Mouse (Mus musculus): ENCODE results near the gene Tmem38a. TPM values are rescaled to one million over a fixed set of nuclear protein-coding genes. Genes with fewer than 3 reads are reported as not detected.

Gene Tmem38a
- total RNA-seq (2014; rRNA removed) = 2.6 and 2.7 TPM in 2 replicates
- 3.0 and 3.5 TPM in 2 replicates for polyA plus RNA-seq (2012; rRNA removed)

GRCm38 (mm10) chr8:72571611-72572473 is at the start of gene Tmem38a:
TSS of gene Tmem38a (plus strand) at chr8:72572055.
- peak within 1 kb of the TSS; percentile 90 for H3K27ac ChIP-seq (replicated peaks; ENCODE audit: insufficient read depth, low read depth, low read length)
- peaks cover 4% of the 10 kb centered on the region; the same call in 1 of the 2 replicates for H3K79me2 ChIP-seq (ENCODE audit: control insufficient read depth, insufficient read depth, low read length)
- H3K4me1 ChIP-seq (ENCODE audit: control insufficient read depth, insufficient read depth, low read length) = peaks cover 13% of the 10 kb centered on the region; the same call in 1 of the 2 replicates
- H3K4me3 ChIP-seq (ENCODE audit: insufficient read depth, low read depth, low read length) = peak within 1 kb of the TSS; percentile 63
- H3K27me3 ChIP-seq (ENCODE audit: control insufficient read depth, insufficient read depth, low read length) = no peaks in the 10 kb centered on the region
- H3K9ac ChIP-seq (ENCODE audit: low read depth, low read length) = peak within 1 kb of the TSS; percentile 69
- TF ChIP-seq CTCF (IDR thresholded peaks at IDR 0.05; ENCODE audit: low read depth, low read length) = no peak
- TF ChIP-seq POLR2A (IDR thresholded peaks at IDR 0.05; ENCODE audit: extremely low read depth, insufficient read depth, low read length) = 0 out of 2 replicates have a peak, but pooled peaks have one; percentile 21
- peaks cover 18% of the 10 kb centered on the region for H3K36me3 ChIP-seq (ENCODE audit: control insufficient read depth, insufficient read depth, low read length)
- no peak for DNase-seq (ENCODE audit: extremely low read depth, low read depth, low spot score)
- WGBS = under 1% methylated on average over 45 of the region's 45 CpGs

GRCm38 (mm10) chr8:72532103-72532502 is 39.8 kb upstream of the Tmem38a start:
- peaks cover 6% of the 10 kb centered on the region; the same call in 1 of the 2 replicates for H3K4me1 ChIP-seq (ENCODE audit: control insufficient read depth, insufficient read depth, low read length)
- H3K79me2 ChIP-seq (ENCODE audit: control insufficient read depth, insufficient read depth, low read length) = peaks cover 51% of the 10 kb centered on the region
- H3K9ac ChIP-seq (ENCODE audit: low read depth, low read length) = no peak overlapping the region
- no peak overlapping the region for H3K27ac ChIP-seq (replicated peaks; ENCODE audit: insufficient read depth, low read depth, low read length)
- H3K27me3 ChIP-seq (ENCODE audit: control insufficient read depth, insufficient read depth, low read length) = no peaks in the 10 kb centered on the region
- no peaks in the 10 kb centered on the region for H3K36me3 ChIP-seq (ENCODE audit: control insufficient read depth, insufficient read depth, low read length)
- WGBS = 98% methylated on average over 1 of the region's 1 CpGs
- TF ChIP-seq POLR2A (IDR thresholded peaks at IDR 0.05; ENCODE audit: extremely low read depth, insufficient read depth, low read length) (no peak), CTCF (IDR thresholded peaks at IDR 0.05; ENCODE audit: low read depth, low read length) (no peak)
- no peak overlapping the region for H3K4me3 ChIP-seq (ENCODE audit: insufficient read depth, low read depth, low read length)
- no peak for DNase-seq (ENCODE audit: extremely low read depth, low read depth, low spot score)

- TF ChIP-seq POLR2A (IDR thresholded peaks at IDR 0.05; ENCODE audit: extremely low read depth, insufficient read depth, low read length) (no peak), CTCF (IDR thresholded peaks at IDR 0.05; ENCODE audit: low read depth, low read length) (no peak)
- no peaks in the 10 kb centered on the region for H3K36me3 ChIP-seq (ENCODE audit: control insufficient read depth, insufficient read depth, low read length)
- no peak overlapping the region for H3K9ac ChIP-seq (ENCODE audit: low read depth, low read length)
- no peak overlapping the region for H3K27ac ChIP-seq (replicated peaks; ENCODE audit: insufficient read depth, low read depth, low read length)
- H3K4me1 ChIP-seq (ENCODE audit: control insufficient read depth, insufficient read depth, low read length) = peaks cover 6% of the 10 kb centered on the region; the same call in 1 of the 2 replicates
- H3K79me2 ChIP-seq (ENCODE audit: control insufficient read depth, insufficient read depth, low read length) = peaks cover 51% of the 10 kb centered on the region
- H3K4me3 ChIP-seq (ENCODE audit: insufficient read depth, low read depth, low read length) = no peak overlapping the region
- no peaks in the 10 kb centered on the region for H3K27me3 ChIP-seq (ENCODE audit: control insufficient read depth, insufficient read depth, low read length)
- 38% methylated on average over 3 of the region's 3 CpGs for WGBS
- DNase-seq (ENCODE audit: extremely low read depth, low read depth, low spot score) = peak; percentile 70
These were observed 37.0 kb upstream of the Tmem38a start for GRCm38 (mm10) chr8:72534888-72535287.

GRCm38 (mm10) chr8:72539234-72539633 is 32.6 kb upstream of the Tmem38a start:
- Histone ChIP-seq H3K36me3 (ENCODE audit: control insufficient read depth, insufficient read depth, low read length) (no peaks in the 10 kb centered on the region), H3K4me1 (ENCODE audit: control insufficient read depth, insufficient read depth, low read length) (peaks cover 12% of the 10 kb centered on the region), H3K9ac (ENCODE audit: low read depth, low read length) (no peak overlapping the region), H3K79me2 (ENCODE audit: control insufficient read depth, insufficient read depth, low read length) (peaks cover 49% of the 10 kb centered on the region), H3K27me3 (ENCODE audit: control insufficient read depth, insufficient read depth, low read length) (no peaks in the 10 kb centered on the region), H3K4me3 (ENCODE audit: insufficient read depth, low read depth, low read length) (no peak overlapping the region), H3K27ac (replicated peaks; ENCODE audit: insufficient read depth, low read depth, low read length) (no peak overlapping the region)
- TF ChIP-seq CTCF (IDR thresholded peaks at IDR 0.05; ENCODE audit: low read depth, low read length) (peak; percentile 58), POLR2A (IDR thresholded peaks at IDR 0.05; ENCODE audit: extremely low read depth, insufficient read depth, low read length) (no peak)
- peak; percentile 43 for DNase-seq (ENCODE audit: extremely low read depth, low read depth, low spot score)

DNA sequence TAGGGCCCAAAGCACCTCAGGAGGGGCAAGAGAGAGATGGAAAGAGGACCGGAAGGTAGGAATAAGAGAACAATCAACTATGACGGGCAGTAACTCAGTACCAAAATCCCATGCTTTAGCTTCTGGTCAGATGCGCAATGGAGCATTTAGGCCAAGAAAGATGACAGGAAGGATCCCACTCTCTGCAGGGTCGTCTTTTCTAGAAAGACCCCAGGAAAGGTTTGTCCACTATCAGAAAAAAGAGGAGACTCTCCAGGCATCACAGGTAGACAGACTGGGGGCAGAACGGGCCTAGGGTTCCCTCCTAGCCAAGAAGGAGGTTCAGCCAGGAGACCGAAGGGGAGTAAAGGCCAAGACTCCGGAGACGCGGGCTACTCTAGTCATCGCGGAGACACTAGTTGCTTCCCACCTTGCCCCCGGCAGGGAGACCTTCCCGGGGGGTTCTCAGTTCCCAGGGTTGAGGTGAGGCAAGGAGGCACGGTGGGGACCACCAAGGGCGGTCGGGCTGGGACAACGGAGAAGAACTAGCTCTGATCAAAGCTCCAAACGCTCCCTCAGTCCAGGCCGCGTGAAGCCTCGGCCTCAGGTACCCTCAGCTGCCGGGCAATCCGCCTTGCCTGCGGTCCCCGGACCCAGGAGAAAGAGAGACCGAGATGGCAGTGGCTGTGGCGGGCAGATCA is 24.6 kb upstream of the Tmem38a start:
- Histone ChIP-seq H3K4me1 (ENCODE audit: control insufficient read depth, insufficient read depth, low read length) (peaks cover 16% of the 10 kb centered on the region), H3K27ac (replicated peaks; ENCODE audit: insufficient read depth, low read depth, low read length) (0 out of 2 replicates have a peak overlapping the region, but pooled peaks have one; percentile 7), H3K36me3 (ENCODE audit: control insufficient read depth, insufficient read depth, low read length) (no peaks in the 10 kb centered on the region; the same call in 1 of the 2 replicates), H3K79me2 (ENCODE audit: control insufficient read depth, insufficient read depth, low read length) (peaks cover 52% of the 10 kb centered on the region), H3K27me3 (ENCODE audit: control insufficient read depth, insufficient read depth, low read length) (no peaks in the 10 kb centered on the region), H3K4me3 (ENCODE audit: insufficient read depth, low read depth, low read length) (peak overlapping the region; percentile 82), H3K9ac (ENCODE audit: low read depth, low read length) (peak overlapping the region; percentile 93)
- no peak for TF ChIP-seq POLR2A (IDR thresholded peaks at IDR 0.05; ENCODE audit: extremely low read depth, insufficient read depth, low read length)
- TF ChIP-seq CTCF (IDR thresholded peaks at IDR 0.05; ENCODE audit: low read depth, low read length) = no peak
- WGBS = 2% methylated on average over 27 of the region's 27 CpGs
- DNase-seq (ENCODE audit: extremely low read depth, low read depth, low spot score) = no peak
